Mouse (Mus musculus) G1E (cell line): Measurements from ENCODE around the gene Zfp609.

ENCODE experiments used
- CTCF ChIP-seq: IDR thresholded peaks from 2 replicates; pipeline ENCODE4 v1.5.1; 2012; ENCODE audit warnings: low read depth, low read length, inconsistent platforms, mixed read lengths
- TAL1 ChIP-seq: conservative IDR thresholded peaks from 2 replicates; pipeline ENCODE4 v1.6.1; 2012; ENCODE audit warnings: low read depth, low read length, inconsistent platforms, mixed read lengths

DNA sequence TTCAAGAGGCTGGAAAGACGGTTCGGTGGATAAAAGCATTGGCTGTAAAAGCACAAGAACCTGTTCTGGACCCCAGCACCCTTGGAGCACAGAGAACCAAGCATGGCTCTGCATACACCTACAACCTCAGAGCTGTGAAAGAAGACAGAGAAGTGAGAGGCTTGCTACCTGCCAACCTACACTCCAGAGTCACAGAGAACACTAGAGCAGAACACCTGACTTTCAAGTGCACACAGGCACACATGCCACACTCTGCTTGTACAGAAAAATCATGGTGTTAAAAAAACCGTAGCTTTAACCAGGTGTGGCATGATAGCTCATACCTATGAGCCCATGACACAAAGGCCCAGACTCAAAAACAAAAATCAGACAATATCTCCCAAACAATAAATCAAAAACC, 37.6 kb downstream of the Zfp609 start:
- TF ChIP-seq CTCF (no peak), TAL1 (no peak)
